Mouse (Mus musculus) heart, postnatal 10 days (tissue): Measurements from ENCODE around the gene Prn. TPM values are rescaled to one million over a fixed set of nuclear protein-coding genes. Genes with fewer than 3 reads are reported as not detected.

ENCODE experiments used
- DNase-seq, 2 experiments: peaks; one replicate each; pipeline ENCODE4 v3.0.0; 2021
- intact Hi-C: fragments of 180-260 bp; cut with DNase I; formaldehyde crosslinking; loops from one replicate; pipeline ENCODE4 v1.15.1; 2025
- total RNA-seq, 2 experiments: library from RNA; stranded (reverse); gene quantifications; 2 replicates each; pipeline ENCODE4 v1.2.3; 2021

Prn gene
- total RNA-seq, 2 experiments from 2014 or later, result 1.4 to 6.6 TPM

- DNase-seq, result no peak
- intact Hi-C loops, result no loop called here
Observed at GRCm38 (mm10) chr2:131987950-131988349, 78.2 kb downstream of the Prn start.

- intact Hi-C loops, result no loop called here
- DNase-seq, result no peak
Observed at GRCm38 (mm10) chr2:131988550-131988949, 78.8 kb downstream of the Prn start.

- no peak for DNase-seq
- intact Hi-C loops, result no loop called here
Observed at GRCm38 (mm10) chr2:131992487-131992886, 82.7 kb downstream of the Prn start.

- DNase-seq, result no peak
Observed at GRCm38 (mm10) chr2:131993151-131993550, 83.4 kb downstream of the Prn start.

GRCm38 (mm10) chr2:131993563-131994088 lies 83.9 kb downstream of the Prn start:
- intact Hi-C loops, result no loop called here
- no peak for DNase-seq

More at GRCm38 (mm10) chr2:131993151-131993550, 83.4 kb downstream of the Prn start:
- intact Hi-C loops, result no loop called here

- intact Hi-C loops, result no loop called here
- DNase-seq, result no peak
Observed at GRCm38 (mm10) chr2:131994971-131995370, 85.2 kb downstream of the Prn start.

GRCm38 (mm10) chr2:131995742-131996141 lies 86.0 kb downstream of the Prn start:
- intact Hi-C loops, result no loop called here
- DNase-seq, result no peak

GRCm38 (mm10) chr2:131996369-131996768 lies 86.6 kb downstream of the Prn start:
- intact Hi-C loops, result no loop called here

GRCm38 (mm10) chr2:131997356-131997755 lies 87.6 kb downstream of the Prn start:
- no peak for DNase-seq
- intact Hi-C loops, result no loop called here

More at GRCm38 (mm10) chr2:131996369-131996768, 86.6 kb downstream of the Prn start:
- no peak for DNase-seq

- DNase-seq, result no peak
- intact Hi-C loops, result no loop called here
Observed at GRCm38 (mm10) chr2:132001696-132002334, 92.1 kb downstream of the Prn start.

- DNase-seq, result no peak
- intact Hi-C loops, result no loop called here
Observed at GRCm38 (mm10) chr2:132003916-132004315, 94.2 kb downstream of the Prn start.

GRCm38 (mm10) chr2:132004495-132005136 lies 94.9 kb downstream of the Prn start:
- intact Hi-C loops, result no loop called here
- no peak for DNase-seq

- intact Hi-C loops, result no loop called here
Observed at GRCm38 (mm10) chr2:132005445-132005844, 95.7 kb downstream of the Prn start.

More at GRCm38 (mm10) chr2:132005445-132005844, 95.7 kb downstream of the Prn start:
- no peak for DNase-seq

Other genes starting within 250 kb of the Prn start
- gene Erv3, start 50.2 kb upstream of the Prn start, total RNA-seq, result not detected
- gene Prnp, start within 50 bp of the Prn start, total RNA-seq, result 100 to 1,000 TPM in 1 of 2 experiments, 10 to 100 TPM in 1; 83.6 to 102 TPM
- 10 to 100 TPM; 16.1 to 26.7 TPM for gene Prnd, start 40.9 kb downstream of the Prn start, total RNA-seq
- gene Rassf2, start 120.3 kb downstream of the Prn start, total RNA-seq, result 10 to 100 TPM; 16.2 TPM
- 10 to 100 TPM; 18.7 to 22.6 TPM for gene Slc23a2, start 235.2 kb downstream of the Prn start, total RNA-seq